Mouse (Mus musculus) limb, embryonic 12.5 days (tissue): ENCODE results near the gene Pigk. TPM values are rescaled to one million over a fixed set of nuclear protein-coding genes. Genes with fewer than 3 reads are reported as not detected.
A peak's percentile ranks its signal among the peaks of the same experiment; 100 is the strongest.

Experiments used
- ATAC-seq: fragments of 200-750 bp; cut with Nextera tagmentation; 2 replicates; pipeline ENCODE4 v1.8.0; 2017; ENCODE audit warnings: low read depth, moderate TSS enrichment; ENCODE audit not compliant: insufficient number of reproducible peaks, insufficient read depth, low FRiP score, low TSS enrichment
- H3K27ac ChIP-seq: fragments of 300-500 bp; sonication (generic); 2 replicates; pipeline ENCODE4 v1.5.1; 2016; ENCODE audit warnings: mild to moderate bottlenecking, moderate library complexity
- H3K27me3 ChIP-seq: fragments of 300-500 bp; sonication (generic); 2 replicates; pipeline ENCODE4 v1.6.1; 2016; ENCODE audit warnings: mild to moderate bottlenecking, moderate library complexity
- H3K36me3 ChIP-seq: fragments of 300-500 bp; sonication (generic); 2 replicates; pipeline ENCODE4 v1.6.1; 2016; ENCODE audit warnings: mild to moderate bottlenecking, moderate library complexity
- H3K4me1 ChIP-seq: fragments of 300-500 bp; sonication (generic); replicated peaks from 2 replicates; pipeline ENCODE4 v1.6.1; 2016
- H3K4me2 ChIP-seq: fragments of 300-500 bp; sonication (generic); 2 replicates; pipeline ENCODE4 v1.6.1; 2016; ENCODE audit warnings: mild to moderate bottlenecking, moderate library complexity
- H3K4me3 ChIP-seq: fragments of 300-500 bp; sonication (generic); replicated peaks from 2 replicates; pipeline ENCODE4 v1.5.1; 2016; ENCODE audit warnings: mild to moderate bottlenecking
- H3K9ac ChIP-seq: fragments of 300-500 bp; sonication (generic); replicated peaks from 2 replicates; pipeline ENCODE4 v1.6.1; 2016; ENCODE audit warnings: mild to moderate bottlenecking, moderate library complexity
- H3K9me3 ChIP-seq: fragments of 300-500 bp; sonication (generic); 2 replicates; pipeline ENCODE4 v1.6.1; 2016; ENCODE audit warnings: mild to moderate bottlenecking, moderate library complexity
- WGBS: fragments of 180-500 bp; shearing (Covaris S2); methylation state at CpG from one replicate; pipeline ENCODE4 v1.1.7; 2016; 5-methylcytosine and 5-hydroxymethylcytosine counted together
- polyA plus RNA-seq: library from polyadenylated mRNA; unstranded; fragments of >200 nt; fragmentation: Nextera tagmentation; extraction: Ambion mirVana; gene quantifications from 2 replicates; pipeline ENCODE4 v1.2.1, GENCODE M21; 2016

The Pigk gene
- polyA plus RNA-seq, 1 experiment from 2014 or later: 49.4 TPM

GRCm38 (mm10) chr3:152875723-152876290, 161.9 kb downstream of the Pigk start:
- Histone ChIP-seq H3K27ac (no peak overlapping the region), H3K9ac (no peak overlapping the region), H3K4me3 (no peak overlapping the region), H3K27me3 (no peaks in the 10 kb centered on the region), H3K4me1 (no peaks in the 10 kb centered on the region; the same call in 1 of the 2 replicates), H3K4me2 (no peak overlapping the region), H3K9me3 (no peaks in the 10 kb centered on the region), H3K36me3 (no peaks in the 10 kb centered on the region)
- WGBS: 86% methylated on average over 6 of the region's 6 CpGs
- ATAC-seq: no peak

GRCm38 (mm10) chr3:152880121-152880835, 166.4 kb downstream of the Pigk start:
- Histone ChIP-seq H3K9ac (no peak overlapping the region), H3K4me3 (no peak overlapping the region), H3K4me2 (no peak overlapping the region), H3K36me3 (no peaks in the 10 kb centered on the region), H3K27me3 (no peaks in the 10 kb centered on the region), H3K27ac (no peak overlapping the region), H3K4me1 (peaks cover 12% of the 10 kb centered on the region), H3K9me3 (no peaks in the 10 kb centered on the region)
- peak; percentile 69; the same call in 1 of the 2 replicates for ATAC-seq
- WGBS: 45% methylated on average over 15 of the region's 15 CpGs

GRCm38 (mm10) chr3:152881706-152882105, 167.8 kb downstream of the Pigk start:
- peaks cover 12% of the 10 kb centered on the region for H3K4me1 ChIP-seq
- WGBS: 55% methylated on average over 4 of the region's 4 CpGs
- H3K27ac ChIP-seq: no peak overlapping the region

GRCm38 (mm10) chr3:152883556-152883955, 169.7 kb downstream of the Pigk start:
- no peak overlapping the region for H3K4me3 ChIP-seq
- H3K4me1 ChIP-seq: peaks cover 12% of the 10 kb centered on the region
- H3K36me3 ChIP-seq: no peaks in the 10 kb centered on the region
- no peak overlapping the region for H3K4me2 ChIP-seq
- H3K27me3 ChIP-seq: no peaks in the 10 kb centered on the region
- no peaks in the 10 kb centered on the region for H3K9me3 ChIP-seq
- H3K27ac ChIP-seq: no peak overlapping the region
- 83% methylated on average over 3 of the region's 3 CpGs for WGBS
- H3K9ac ChIP-seq: no peak overlapping the region
- ATAC-seq: no peak

More at GRCm38 (mm10) chr3:152881706-152882105, 167.8 kb downstream of the Pigk start:
- no peaks in the 10 kb centered on the region for H3K9me3 ChIP-seq
- ATAC-seq: 0 out of 2 replicates have a peak, but pooled peaks have one; percentile 8
- no peak overlapping the region for H3K4me3 ChIP-seq
- H3K27me3 ChIP-seq: no peaks in the 10 kb centered on the region
- H3K9ac ChIP-seq: no peak overlapping the region
- H3K4me2 ChIP-seq: no peak overlapping the region
- H3K36me3 ChIP-seq: no peaks in the 10 kb centered on the region

GRCm38 (mm10) chr3:152886749-152887148, 172.8 kb downstream of the Pigk start:
- no peaks in the 10 kb centered on the region for H3K36me3 ChIP-seq
- H3K4me3 ChIP-seq: no peak overlapping the region
- peaks cover 9% of the 10 kb centered on the region for H3K4me1 ChIP-seq
- H3K9me3 ChIP-seq: no peaks in the 10 kb centered on the region
- H3K27me3 ChIP-seq: no peaks in the 10 kb centered on the region
- no peak for ATAC-seq
- no peak overlapping the region for H3K4me2 ChIP-seq
- H3K27ac ChIP-seq: no peak overlapping the region
- no peak overlapping the region for H3K9ac ChIP-seq

- H3K27me3 ChIP-seq: no peaks in the 10 kb centered on the region
- H3K36me3 ChIP-seq: no peaks in the 10 kb centered on the region
- no peak overlapping the region for H3K4me3 ChIP-seq
- H3K4me2 ChIP-seq: no peak overlapping the region
- no peaks in the 10 kb centered on the region for H3K9me3 ChIP-seq
- no peak overlapping the region for H3K27ac ChIP-seq
- H3K9ac ChIP-seq: no peak overlapping the region
- no peaks in the 10 kb centered on the region for H3K4me1 ChIP-seq
- ATAC-seq: no peak
- 79% methylated on average over 7 of the region's 7 CpGs for WGBS
Measured at GRCm38 (mm10) chr3:152888116-152888515, 174.2 kb downstream of the Pigk start.

GRCm38 (mm10) chr3:152894935-152895334, 181.0 kb downstream of the Pigk start:
- H3K9me3 ChIP-seq: no peaks in the 10 kb centered on the region
- WGBS: 62% methylated on average over 4 of the region's 4 CpGs
- no peak overlapping the region for H3K27ac ChIP-seq
- no peaks in the 10 kb centered on the region for H3K4me1 ChIP-seq
- H3K4me2 ChIP-seq: no peak overlapping the region
- no peaks in the 10 kb centered on the region for H3K36me3 ChIP-seq
- no peaks in the 10 kb centered on the region for H3K27me3 ChIP-seq
- H3K9ac ChIP-seq: no peak overlapping the region
- ATAC-seq: no peak
- no peak overlapping the region for H3K4me3 ChIP-seq

GRCm38 (mm10) chr3:152896111-152896510, 182.2 kb downstream of the Pigk start:
- H3K9ac ChIP-seq: no peak overlapping the region
- H3K4me1 ChIP-seq: no peaks in the 10 kb centered on the region
- no peaks in the 10 kb centered on the region for H3K9me3 ChIP-seq
- WGBS: 71% methylated on average over 3 of the region's 3 CpGs
- H3K36me3 ChIP-seq: no peaks in the 10 kb centered on the region
- no peak for ATAC-seq
- H3K27me3 ChIP-seq: no peaks in the 10 kb centered on the region
- H3K4me2 ChIP-seq: no peak overlapping the region
- no peak overlapping the region for H3K4me3 ChIP-seq
- H3K27ac ChIP-seq: no peak overlapping the region

- Histone ChIP-seq H3K4me3 (no peak overlapping the region), H3K27ac (no peak overlapping the region), H3K4me1 (no peaks in the 10 kb centered on the region), H3K9me3 (no peaks in the 10 kb centered on the region), H3K4me2 (no peak overlapping the region), H3K9ac (no peak overlapping the region), H3K27me3 (no peaks in the 10 kb centered on the region), H3K36me3 (no peaks in the 10 kb centered on the region)
- ATAC-seq: no peak
- WGBS: 83% methylated on average over 5 of the region's 5 CpGs
Measured at GRCm38 (mm10) chr3:152897196-152897595, 183.3 kb downstream of the Pigk start.

GRCm38 (mm10) chr3:152898906-152899305, 185.0 kb downstream of the Pigk start:
- Histone ChIP-seq H3K27me3 (no peaks in the 10 kb centered on the region), H3K4me1 (no peaks in the 10 kb centered on the region), H3K9ac (no peak overlapping the region), H3K9me3 (no peaks in the 10 kb centered on the region), H3K4me2 (no peak overlapping the region), H3K36me3 (no peaks in the 10 kb centered on the region), H3K4me3 (no peak overlapping the region), H3K27ac (no peak overlapping the region)
- no peak for ATAC-seq
- 91% methylated on average over 9 of the region's 9 CpGs for WGBS

- no peaks in the 10 kb centered on the region for H3K4me1 ChIP-seq
- H3K4me2 ChIP-seq: no peak overlapping the region
- 88% methylated on average over 10 of the region's 10 CpGs for WGBS
- no peaks in the 10 kb centered on the region for H3K9me3 ChIP-seq
- H3K4me3 ChIP-seq: no peak overlapping the region
- H3K9ac ChIP-seq: no peak overlapping the region
- H3K27me3 ChIP-seq: no peaks in the 10 kb centered on the region
- no peak for ATAC-seq
- no peaks in the 10 kb centered on the region for H3K36me3 ChIP-seq
- H3K27ac ChIP-seq: no peak overlapping the region
Measured at GRCm38 (mm10) chr3:152905026-152905425, 191.1 kb downstream of the Pigk start.

- ATAC-seq: no peak
- 73% methylated on average over 10 of the region's 10 CpGs for WGBS
- no peaks in the 10 kb centered on the region for H3K36me3 ChIP-seq
Measured at GRCm38 (mm10) chr3:152905800-152906199, 191.9 kb downstream of the Pigk start.

More at GRCm38 (mm10) chr3:152905800-152906199, 191.9 kb downstream of the Pigk start:
- Histone ChIP-seq H3K9me3 (no peaks in the 10 kb centered on the region), H3K27me3 (no peaks in the 10 kb centered on the region), H3K4me3 (no peak overlapping the region), H3K4me1 (no peaks in the 10 kb centered on the region), H3K27ac (no peak overlapping the region), H3K4me2 (no peak overlapping the region), H3K9ac (no peak overlapping the region)
